Mouse (Mus musculus): ENCODE results near the gene Smco4. TPM values are rescaled to one million over a fixed set of nuclear protein-coding genes. Genes with fewer than 3 reads are reported as not detected.

Smco4 gene
- polyA plus RNA-seq, 1 experiment from 2014 or later: 3.7 TPM

- 94% methylated on average over 4 of the region's 4 CpGs for WGBS
- ATAC-seq (ENCODE audit: low FRiP score) (no peak), DNase-seq (ENCODE audit: low spot score, missing footprints) (peak; percentile 73)
- no peaks in the 10 kb centered on the region; the same call in 1 of the 2 replicates for H3K4me1 ChIP-seq (ENCODE audit: control insufficient read depth, insufficient read depth, low read length)
- H3K4me2 ChIP-seq: no peak overlapping the region
- no peak overlapping the region for H3K4me3 ChIP-seq (ENCODE audit: low read depth, low read length)
- H3K9me3 ChIP-seq (ENCODE audit: control insufficient read depth, low read length): no peaks in the 10 kb centered on the region
- H3K27me3 ChIP-seq (ENCODE audit: control insufficient read depth, insufficient read depth, low read length): no peaks in the 10 kb centered on the region
- no peak overlapping the region for H3K27ac ChIP-seq (ENCODE audit: low read depth, low read length)
- no peak overlapping the region for H3K9ac ChIP-seq (ENCODE audit: low read length)
- H3K36me3 ChIP-seq (ENCODE audit: control insufficient read depth, insufficient read depth, low read length): no peaks in the 10 kb centered on the region
Measured at GRCm38 (mm10) chr9:15517979-15518378, 24.7 kb downstream of the Smco4 start.

DNA sequence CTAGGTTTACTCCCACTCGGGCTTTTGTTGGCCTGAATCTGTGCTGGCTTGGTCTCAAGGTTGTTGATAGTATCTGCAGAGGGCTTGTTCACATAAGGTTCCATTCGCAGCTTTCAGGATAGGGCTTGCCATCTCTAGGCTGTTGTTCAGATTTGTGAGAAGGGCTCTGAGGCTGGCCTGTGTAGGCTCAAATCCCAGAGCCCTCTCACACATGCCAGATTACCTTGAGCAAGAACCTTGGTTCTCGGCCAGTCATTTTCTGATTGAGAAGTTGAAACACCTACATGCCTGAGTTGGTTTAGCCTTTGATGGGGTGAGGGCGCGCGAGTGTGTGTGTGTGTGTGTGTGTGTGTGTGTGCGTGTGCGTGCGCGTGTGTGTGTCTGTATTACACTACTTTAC, 29.1 kb downstream of the Smco4 start:
- 95% methylated on average over 10 of the region's 10 CpGs for WGBS
- H3K27ac ChIP-seq (ENCODE audit: low read depth, low read length): no peak overlapping the region
- H3K27me3 ChIP-seq (ENCODE audit: control insufficient read depth, insufficient read depth, low read length): no peaks in the 10 kb centered on the region
- H3K4me3 ChIP-seq (ENCODE audit: low read depth, low read length): no peak overlapping the region
- no peaks in the 10 kb centered on the region for H3K4me1 ChIP-seq (ENCODE audit: control insufficient read depth, insufficient read depth, low read length)
- ATAC-seq (ENCODE audit: low FRiP score) (no peak), DNase-seq (ENCODE audit: low spot score, missing footprints) (no peak)
- H3K36me3 ChIP-seq (ENCODE audit: control insufficient read depth, insufficient read depth, low read length): no peaks in the 10 kb centered on the region
- H3K9me3 ChIP-seq (ENCODE audit: control insufficient read depth, low read length): no peaks in the 10 kb centered on the region
- no peak overlapping the region for H3K4me2 ChIP-seq
- no peak overlapping the region for H3K9ac ChIP-seq (ENCODE audit: low read length)

- no peaks in the 10 kb centered on the region for H3K9me3 ChIP-seq (ENCODE audit: control insufficient read depth, low read length)
- no peaks in the 10 kb centered on the region for H3K27me3 ChIP-seq (ENCODE audit: control insufficient read depth, insufficient read depth, low read length)
- H3K9ac ChIP-seq (ENCODE audit: low read length): no peak overlapping the region
- DNase-seq (ENCODE audit: low spot score, missing footprints) (no peak), ATAC-seq (ENCODE audit: low FRiP score) (no peak)
- no peak overlapping the region for H3K27ac ChIP-seq (ENCODE audit: low read depth, low read length)
- no peak overlapping the region for H3K4me2 ChIP-seq
- 78% methylated on average over 5 of the region's 5 CpGs for WGBS
- H3K36me3 ChIP-seq (ENCODE audit: control insufficient read depth, insufficient read depth, low read length): no peaks in the 10 kb centered on the region
- no peak overlapping the region for H3K4me3 ChIP-seq (ENCODE audit: low read depth, low read length)
- no peaks in the 10 kb centered on the region for H3K4me1 ChIP-seq (ENCODE audit: control insufficient read depth, insufficient read depth, low read length)
Measured at GRCm38 (mm10) chr9:15522887-15523286, 29.7 kb downstream of the Smco4 start.

DNA sequence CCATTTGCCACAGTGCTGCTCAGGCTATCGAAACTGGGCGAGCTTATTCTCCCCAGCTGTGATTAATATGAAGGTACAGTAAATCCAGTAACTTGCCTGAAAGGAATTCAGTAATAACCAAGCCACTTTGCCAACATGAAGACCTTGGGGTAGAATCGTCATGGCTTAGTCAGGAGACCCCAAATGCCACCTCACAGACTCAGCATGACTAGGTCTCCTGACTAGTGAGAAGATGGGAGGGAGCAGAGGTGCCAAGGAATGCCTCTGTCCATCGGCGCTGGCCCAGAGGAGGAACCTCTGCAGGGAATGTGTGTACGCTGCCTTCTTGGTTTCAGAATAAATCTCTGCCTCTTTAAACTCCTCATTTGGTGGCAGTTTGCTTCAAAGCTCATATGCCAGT, 30.4 kb downstream of the Smco4 start:
- DNase-seq (ENCODE audit: low spot score, missing footprints): no peak
- Histone ChIP-seq H3K4me2 (no peak overlapping the region), H3K4me1 (ENCODE audit: control insufficient read depth, insufficient read depth, low read length) (no peaks in the 10 kb centered on the region), H3K27ac (ENCODE audit: low read depth, low read length) (no peak overlapping the region), H3K9me3 (ENCODE audit: control insufficient read depth, low read length) (no peaks in the 10 kb centered on the region), H3K27me3 (ENCODE audit: control insufficient read depth, insufficient read depth, low read length) (no peaks in the 10 kb centered on the region), H3K4me3 (ENCODE audit: low read depth, low read length) (no peak overlapping the region), H3K9ac (ENCODE audit: low read length) (no peak overlapping the region), H3K36me3 (ENCODE audit: control insufficient read depth, insufficient read depth, low read length) (no peaks in the 10 kb centered on the region)
- ATAC-seq (ENCODE audit: low FRiP score): no peak
- 93% methylated on average over 6 of the region's 6 CpGs for WGBS

- no peaks in the 10 kb centered on the region for H3K27me3 ChIP-seq (ENCODE audit: control insufficient read depth, insufficient read depth, low read length)
- no peak for DNase-seq (ENCODE audit: low spot score, missing footprints)
- no peaks in the 10 kb centered on the region for H3K9me3 ChIP-seq (ENCODE audit: control insufficient read depth, low read length)
- no peak for ATAC-seq (ENCODE audit: low FRiP score)
- H3K4me3 ChIP-seq (ENCODE audit: low read depth, low read length): no peak overlapping the region
- no peak overlapping the region for H3K27ac ChIP-seq (ENCODE audit: low read depth, low read length)
- H3K4me2 ChIP-seq: no peak overlapping the region
- WGBS: 75% methylated on average over 8 of the region's 8 CpGs
- H3K9ac ChIP-seq (ENCODE audit: low read length): no peak overlapping the region
- H3K36me3 ChIP-seq (ENCODE audit: control insufficient read depth, insufficient read depth, low read length): no peaks in the 10 kb centered on the region
- H3K4me1 ChIP-seq (ENCODE audit: control insufficient read depth, insufficient read depth, low read length): peaks cover 4% of the 10 kb centered on the region; the same call in 1 of the 2 replicates
Measured at GRCm38 (mm10) chr9:15525246-15525645, 32.0 kb downstream of the Smco4 start.

- H3K4me3 ChIP-seq (ENCODE audit: low read depth, low read length): no peak overlapping the region
- H3K9me3 ChIP-seq (ENCODE audit: control insufficient read depth, low read length): no peaks in the 10 kb centered on the region
- WGBS: 83% methylated on average over 7 of the region's 7 CpGs
- H3K4me2 ChIP-seq: no peak overlapping the region
- peaks cover 4% of the 10 kb centered on the region; the same call in 1 of the 2 replicates for H3K4me1 ChIP-seq (ENCODE audit: control insufficient read depth, insufficient read depth, low read length)
- DNase-seq (ENCODE audit: low spot score, missing footprints): no peak
- H3K9ac ChIP-seq (ENCODE audit: low read length): no peak overlapping the region
- no peaks in the 10 kb centered on the region for H3K27me3 ChIP-seq (ENCODE audit: control insufficient read depth, insufficient read depth, low read length)
- H3K36me3 ChIP-seq (ENCODE audit: control insufficient read depth, insufficient read depth, low read length): no peaks in the 10 kb centered on the region
- H3K27ac ChIP-seq (ENCODE audit: low read depth, low read length): no peak overlapping the region
- ATAC-seq (ENCODE audit: low FRiP score): no peak
Measured at GRCm38 (mm10) chr9:15526539-15526938, 33.3 kb downstream of the Smco4 start.

DNA sequence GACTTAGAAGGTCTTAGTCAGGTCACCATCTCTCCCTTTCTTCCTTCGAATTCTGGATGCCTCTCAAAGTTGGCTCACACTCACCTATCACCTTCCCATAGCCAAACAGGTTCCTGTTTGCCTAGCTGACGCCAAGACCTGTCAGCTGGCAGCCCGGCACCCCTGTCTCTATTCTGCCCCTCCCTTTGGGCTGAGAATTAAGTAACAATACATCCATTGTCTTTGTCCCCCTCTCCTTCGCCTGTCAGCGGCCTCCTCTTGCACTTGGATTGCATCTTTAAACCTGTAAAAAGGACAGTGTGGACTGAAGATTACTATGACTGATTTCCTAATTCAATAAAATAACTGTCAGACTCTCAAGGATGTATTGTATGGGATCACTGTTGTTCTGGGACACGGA, 34.6 kb downstream of the Smco4 start:
- peaks cover 4% of the 10 kb centered on the region; the same call in 1 of the 2 replicates for H3K4me1 ChIP-seq (ENCODE audit: control insufficient read depth, insufficient read depth, low read length)
- H3K27ac ChIP-seq (ENCODE audit: low read depth, low read length): no peak overlapping the region
- no peak for DNase-seq (ENCODE audit: low spot score, missing footprints)
- H3K4me3 ChIP-seq (ENCODE audit: low read depth, low read length): no peak overlapping the region
- ATAC-seq (ENCODE audit: low FRiP score): no peak
- WGBS: 66% methylated on average over 6 of the region's 6 CpGs
- H3K36me3 ChIP-seq (ENCODE audit: control insufficient read depth, insufficient read depth, low read length): no peaks in the 10 kb centered on the region
- H3K9me3 ChIP-seq (ENCODE audit: control insufficient read depth, low read length): no peaks in the 10 kb centered on the region
- H3K9ac ChIP-seq (ENCODE audit: low read length): no peak overlapping the region
- no peaks in the 10 kb centered on the region for H3K27me3 ChIP-seq (ENCODE audit: control insufficient read depth, insufficient read depth, low read length)
- no peak overlapping the region for H3K4me2 ChIP-seq

GRCm38 (mm10) chr9:15528368-15528767, 35.1 kb downstream of the Smco4 start:
- DNase-seq (ENCODE audit: low spot score, missing footprints) (no peak), ATAC-seq (ENCODE audit: low FRiP score) (no peak)

GRCm38 (mm10) chr9:15529275-15529964, 36.2 kb downstream of the Smco4 start:
- WGBS: 78% methylated on average over 8 of the region's 8 CpGs
- no peaks in the 10 kb centered on the region for H3K27me3 ChIP-seq (ENCODE audit: control insufficient read depth, insufficient read depth, low read length)
- ATAC-seq (ENCODE audit: low FRiP score) (peak; percentile 45; the same call in 1 of the 2 replicates), DNase-seq (ENCODE audit: low spot score, missing footprints) (no peak)
- no peak overlapping the region for H3K4me2 ChIP-seq
- no peaks in the 10 kb centered on the region for H3K9me3 ChIP-seq (ENCODE audit: control insufficient read depth, low read length)
- no peaks in the 10 kb centered on the region for H3K36me3 ChIP-seq (ENCODE audit: control insufficient read depth, insufficient read depth, low read length)
- no peak overlapping the region for H3K4me3 ChIP-seq (ENCODE audit: low read depth, low read length)
- H3K9ac ChIP-seq (ENCODE audit: low read length): no peak overlapping the region
- H3K27ac ChIP-seq (ENCODE audit: low read depth, low read length): no peak overlapping the region
- peaks cover 4% of the 10 kb centered on the region for H3K4me1 ChIP-seq (ENCODE audit: control insufficient read depth, insufficient read depth, low read length)

More at GRCm38 (mm10) chr9:15528368-15528767, 35.1 kb downstream of the Smco4 start:
- H3K9ac ChIP-seq (ENCODE audit: low read length): no peak overlapping the region
- H3K27me3 ChIP-seq (ENCODE audit: control insufficient read depth, insufficient read depth, low read length): no peaks in the 10 kb centered on the region
- H3K27ac ChIP-seq (ENCODE audit: low read depth, low read length): no peak overlapping the region
- H3K4me1 ChIP-seq (ENCODE audit: control insufficient read depth, insufficient read depth, low read length): peaks cover 4% of the 10 kb centered on the region; the same call in 1 of the 2 replicates
- H3K4me3 ChIP-seq (ENCODE audit: low read depth, low read length): no peak overlapping the region
- no peak overlapping the region for H3K4me2 ChIP-seq
- no peaks in the 10 kb centered on the region for H3K36me3 ChIP-seq (ENCODE audit: control insufficient read depth, insufficient read depth, low read length)
- no peaks in the 10 kb centered on the region for H3K9me3 ChIP-seq (ENCODE audit: control insufficient read depth, low read length)
- WGBS: 87% methylated on average over 7 of the region's 7 CpGs

Data from midbrain, embryonic 11.5 days (tissue).